Mouse (Mus musculus): ENCODE data around the gene Psmb5. TPM values are rescaled to one million over a fixed set of nuclear protein-coding genes. Genes with fewer than 3 reads are reported as not detected.

Gene Psmb5
- polyA plus RNA-seq, 1 experiment from 2014 or later: 420 TPM

MicroRNAs encoded within 50 kb of the gene (microRNA counts, 519-probe panel; counts per million panel counts)
- not detected for microRNA mmu-miR-686

Small RNA genes within 50 kb of the gene (microRNA-seq; reads per million reads assigned to microRNA genes)
- gene Mir686 (not detected), gene Mir6948 (not detected)

Other genes starting within 250 kb of the Psmb5 start
- gene Slc7a7, start 200.2 kb downstream of the Psmb5 start, polyA plus RNA-seq (2014; fragmentation: Nextera tagmentation; extraction: Ambion mirVana): 6.9 and 9.6 TPM in 2 replicates
- gene Mrpl52, start 191.1 kb downstream of the Psmb5 start, polyA plus RNA-seq (2014; fragmentation: Nextera tagmentation; extraction: Ambion mirVana): 269 and 360 TPM in 2 replicates
- 101 and 167 TPM in 2 replicates for gene Mmp14, start 186.4 kb downstream of the Psmb5 start, polyA plus RNA-seq (2014; fragmentation: Nextera tagmentation; extraction: Ambion mirVana)
- 32.0 and 47.0 TPM in 2 replicates for gene Lrp10, start 153.9 kb downstream of the Psmb5 start, polyA plus RNA-seq (2014; fragmentation: Nextera tagmentation; extraction: Ambion mirVana)
- gene Rem2, start 141.9 kb downstream of the Psmb5 start, polyA plus RNA-seq (2014; fragmentation: Nextera tagmentation; extraction: Ambion mirVana): 6.1 and 6.9 TPM in 2 replicates
- gene Prmt5, start 100.5 kb downstream of the Psmb5 start, polyA plus RNA-seq (2014; fragmentation: Nextera tagmentation; extraction: Ambion mirVana): 87.5 and 108 TPM in 2 replicates
- 56.3 and 60.9 TPM in 2 replicates for gene Haus4, start 63.4 kb downstream of the Psmb5 start, polyA plus RNA-seq (2014; fragmentation: Nextera tagmentation; extraction: Ambion mirVana)
- 17.4 and 32.2 TPM in 2 replicates for gene Ajuba, start 40.5 kb downstream of the Psmb5 start, polyA plus RNA-seq (2014; fragmentation: Nextera tagmentation; extraction: Ambion mirVana)
- gene 4931414P19Rik, start 12.0 kb downstream of the Psmb5 start, polyA plus RNA-seq (2014; fragmentation: Nextera tagmentation; extraction: Ambion mirVana): 5.7 and 7.7 TPM in 2 replicates
- gene Psmb11, start 3.4 kb upstream of the Psmb5 start, polyA plus RNA-seq (2014; fragmentation: Nextera tagmentation; extraction: Ambion mirVana): not detected in 2 replicates
- gene Gm17606, start 22.9 kb upstream of the Psmb5 start, polyA plus RNA-seq (2014; fragmentation: Nextera tagmentation; extraction: Ambion mirVana): not detected in 2 replicates
- 5.0 and 5.7 TPM in 2 replicates for gene Cdh24, start 23.3 kb upstream of the Psmb5 start, polyA plus RNA-seq (2014; fragmentation: Nextera tagmentation; extraction: Ambion mirVana)
- 89.8 and 110 TPM in 2 replicates for gene 1700123O20Rik, start 68.2 kb upstream of the Psmb5 start, polyA plus RNA-seq (2014; fragmentation: Nextera tagmentation; extraction: Ambion mirVana)
- 161 and 169 TPM in 2 replicates for gene Acin1, start 68.9 kb upstream of the Psmb5 start, polyA plus RNA-seq (2014; fragmentation: Nextera tagmentation; extraction: Ambion mirVana)
- gene Gm29776, start 80.8 kb upstream of the Psmb5 start, polyA plus RNA-seq (2014; fragmentation: Nextera tagmentation; extraction: Ambion mirVana): 0.08 and 0.16 TPM in 2 replicates
- gene Cebpe, start 94.2 kb upstream of the Psmb5 start, polyA plus RNA-seq (2014; fragmentation: Nextera tagmentation; extraction: Ambion mirVana): not detected in 2 replicates
- 5.8 and 12.1 TPM in 2 replicates for gene Slc7a8, start 163.9 kb upstream of the Psmb5 start, polyA plus RNA-seq (2014; fragmentation: Nextera tagmentation; extraction: Ambion mirVana)
- gene Rnf212b, start 196.1 kb upstream of the Psmb5 start, polyA plus RNA-seq (2014; fragmentation: Nextera tagmentation; extraction: Ambion mirVana): not detected in 2 replicates

Data from kidney, embryonic 14.5 days (tissue).